Mouse (Mus musculus) CH12.LX (cell line): ENCODE measurements around the gene Anpep.

Source experiments
- E2F4 ChIP-seq: IDR thresholded peaks from 2 replicates; pipeline ENCODE4 v1.6.1; 2011; ENCODE audit warnings: low read depth, low read length, improper control_type of control experiment; ENCODE audit not compliant: insufficient replicate concordance
- EP300 ChIP-seq: IDR thresholded peaks from 2 replicates; pipeline ENCODE4 v1.6.1; 2011; ENCODE audit warnings: low read length, improper control_type of control experiment
- GABPA ChIP-seq: IDR thresholded peaks from 2 replicates; pipeline ENCODE4 v1.6.1; 2012; ENCODE audit warnings: low read depth, low read length, improper control_type of control experiment, inconsistent platforms; ENCODE audit not compliant: insufficient replicate concordance
- JUND ChIP-seq: conservative IDR thresholded peaks from 2 replicates; pipeline ENCODE4 v1.6.1; 2011; ENCODE audit warnings: low read depth, low read length, improper control_type of control experiment
- POLR2AphosphoS2 ChIP-seq: IDR thresholded peaks from 2 replicates; pipeline ENCODE4 v1.6.1; 2011; ENCODE audit warnings: low read depth, low read length, improper control_type of control experiment
- TCF12 ChIP-seq: IDR thresholded peaks from 2 replicates; pipeline ENCODE4 v1.6.1; 2014; ENCODE audit warnings: low read depth, mild to moderate bottlenecking, inconsistent platforms, low read length, improper control_type of control experiment
- USF2 ChIP-seq: conservative IDR thresholded peaks from 2 replicates; pipeline ENCODE4 v1.6.1; 2011; ENCODE audit warnings: low read depth, low read length, improper control_type of control experiment

DNA sequence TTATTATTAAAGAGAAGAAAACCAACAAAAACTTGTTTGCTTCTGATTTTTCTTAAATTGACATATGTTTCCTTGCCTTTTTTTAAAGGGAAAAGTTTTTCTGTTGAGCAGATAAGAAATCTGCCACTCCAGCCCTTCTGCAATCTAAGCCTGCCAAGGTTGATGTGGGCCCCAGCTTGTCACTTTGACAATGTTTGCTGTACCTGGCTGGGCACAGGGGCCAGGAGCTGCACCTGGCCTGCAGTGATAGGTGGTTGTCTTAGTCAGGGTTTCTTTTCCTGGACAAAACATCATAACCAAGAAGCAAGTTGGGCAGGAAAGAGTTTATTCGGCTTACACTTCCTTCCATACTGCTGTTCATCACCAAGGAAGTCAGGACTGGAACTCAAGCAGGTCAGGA, 47.5 kb downstream of the Anpep start:
- TF ChIP-seq JUND (no peak), USF2 (no peak), GABPA (no peak), POLR2AphosphoS2 (no peak), TCF12 (no peak), EP300 (no peak), E2F4 (no peak)
